Mouse (Mus musculus): ENCODE data around the gene Ranbp10.

- no peak for TF ChIP-seq CTCF (IDR thresholded peaks at IDR 0.05; ENCODE audit: borderline replicate concordance, insufficient read depth, low read length)
- TF ChIP-seq POLR2A (IDR thresholded peaks at IDR 0.05; ENCODE audit: low read depth, low read length), result no peak
Observed at GRCm38 (mm10) chr8:105788241-105788640, 38.9 kb downstream of the Ranbp10 start.
